Mouse (Mus musculus) liver, embryonic 14.5 days (tissue): ENCODE measurements around the gene 4933430I17Rik.

Experiments
- CTCF ChIP-seq: IDR thresholded peaks from 2 replicates; pipeline ENCODE4 v1.5.1; 2016; ENCODE audit warnings: antibody characterized with exemption, low read depth, control low read depth
- EP300 ChIP-seq: IDR thresholded peaks from 2 replicates; pipeline ENCODE4 v1.6.1; 2016; ENCODE audit warnings: antibody characterized with exemption, low read depth

DNA sequence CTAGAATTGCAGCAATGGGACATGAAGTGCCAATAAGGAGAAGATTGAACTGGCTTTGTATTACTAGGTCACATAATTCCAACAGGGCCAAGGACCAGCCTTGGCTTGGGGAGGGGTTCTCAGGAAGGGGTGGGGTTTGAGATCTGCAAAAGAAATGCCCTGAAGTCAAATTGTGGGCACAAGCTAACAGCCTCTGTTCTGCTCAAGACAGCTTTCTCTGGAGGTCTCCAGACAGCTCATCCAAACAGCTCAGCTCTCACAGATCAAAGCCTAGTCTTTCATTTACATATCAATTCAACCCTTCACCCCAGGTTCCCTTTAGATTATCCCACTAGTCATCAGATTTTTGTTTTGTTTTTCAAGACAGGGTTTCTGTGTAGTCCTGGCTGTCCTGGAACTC, 19.6 kb downstream of the 4933430I17Rik start:
- TF ChIP-seq EP300 (no peak), CTCF (no peak)
